Mouse (Mus musculus) liver, embryonic 14.5 days (tissue): ENCODE data around the gene Alkal2. TPM values are rescaled to one million over a fixed set of nuclear protein-coding genes. Genes with fewer than 3 reads are reported as not detected.

Experiments used
- ATAC-seq: fragments of 200-750 bp; cut with Nextera tagmentation; 2 replicates; pipeline ENCODE4 v1.8.0; 2017; ENCODE audit warnings: moderate number of reproducible peaks, mild to moderate bottlenecking, moderate library complexity; ENCODE audit not compliant: insufficient read depth
- DNase-seq, 3 experiments: peaks; one replicate each; pipeline ENCODE4 v3.0.0-alpha.2; 2012 to 2013; ENCODE audit warnings: low read depth in 3 of 3, low spot score in 3 of 3
- H3K27ac ChIP-seq: fragments of 300-500 bp; sonication (generic); 2 replicates; pipeline ENCODE4 v1.5.1; 2014; ENCODE audit warnings: moderate library complexity, mild to moderate bottlenecking, control low read depth, inconsistent platforms
- H3K27me3 ChIP-seq: fragments of 300-500 bp; sonication (generic); 2 replicates; pipeline ENCODE4 v1.6.1; 2014; ENCODE audit warnings: mild to moderate bottlenecking, low read length, moderate library complexity; ENCODE audit not compliant: control insufficient read depth, insufficient read depth
- H3K36me3 ChIP-seq: fragments of 300-500 bp; sonication (generic); replicated peaks from 2 replicates; pipeline ENCODE4 v1.6.1; 2014; ENCODE audit warnings: low read depth; ENCODE audit not compliant: control insufficient read depth, insufficient read depth
- H3K4me1 ChIP-seq, 2 experiments: fragments of 200-500 bp in 1 of 2; fragments of 300-500 bp in 1 of 2; sonication (generic) in 1 of 2; replicated peaks; 2 replicates each; pipeline ENCODE4 v1.6.1; 2012 to 2014; ENCODE audit warnings: antibody characterized with exemption in 1 of 2, inconsistent platforms in 1 of 2, low read length in 1 of 2; ENCODE audit not compliant: control insufficient read depth in 2 of 2, insufficient read depth in 2 of 2
- H3K4me2 ChIP-seq: fragments of 300-500 bp; sonication (generic); 2 replicates; pipeline ENCODE4 v1.6.1; 2014; ENCODE audit warnings: low read depth, mild to moderate bottlenecking, control low read depth, moderate library complexity
- H3K4me3 ChIP-seq, 2 experiments: fragments of 200-500 bp in 1 of 2; fragments of 300-500 bp in 1 of 2; sonication (generic) in 1 of 2; 2 replicates each; pipeline ENCODE4 v1.5.1; 2012 to 2014; ENCODE audit warnings: low read depth in 2 of 2, low read length in 2 of 2, mild to moderate bottlenecking in 2 of 2, control low read depth in 1 of 2, inconsistent platforms in 1 of 2, moderate library complexity in 1 of 2; ENCODE audit not compliant: insufficient read depth in 1 of 2
- H3K9ac ChIP-seq: fragments of 300-500 bp; sonication (generic); replicated peaks from 2 replicates; pipeline ENCODE4 v1.6.1; 2014; ENCODE audit warnings: mild to moderate bottlenecking, control low read depth, moderate library complexity
- H3K9me3 ChIP-seq: fragments of 300-500 bp; sonication (generic); 2 replicates; pipeline ENCODE4 v1.6.1; 2016; ENCODE audit warnings: low read length, mixed read lengths; ENCODE audit not compliant: control insufficient read depth
- CTCF ChIP-seq: IDR thresholded peaks from 2 replicates; pipeline ENCODE4 v1.5.1; 2016; ENCODE audit warnings: antibody characterized with exemption, low read depth, control low read depth
- EP300 ChIP-seq: IDR thresholded peaks from 2 replicates; pipeline ENCODE4 v1.6.1; 2016; ENCODE audit warnings: antibody characterized with exemption, low read depth
- WGBS: fragments of 180-500 bp; shearing (Covaris S2); extraction: QIAGEN DNeasy Blood & Tissue Kit; methylation state at CpG from one replicate; pipeline ENCODE4 v1.1.7; 2014; ENCODE audit not compliant: insufficient replicate concordance; 5-methylcytosine and 5-hydroxymethylcytosine counted together
- polyA plus RNA-seq, 2 experiments: library from polyadenylated mRNA; depleted of rRNA in 1 of 2; stranded (reverse) in 1 of 2; unstranded in 1 of 2; fragments of >200 nt; fragmentation: Nextera tagmentation in 1 of 2; extraction: Ambion mirVana in 1 of 2; gene quantifications; 2 replicates each; pipeline versions ENCODE4 v1.2.1 to v1.2.3; 2012 to 2014

The Alkal2 gene
- polyA plus RNA-seq, 2 experiments = not detected

GRCm38 (mm10) chr12:30912048-30912381 is 27.9 kb downstream of the Alkal2 start:
- Histone ChIP-seq H3K9ac (peak overlapping the region; percentile 93), H3K4me3 (peak overlapping the region; percentile 73 to 94), H3K27ac (peak overlapping the region; percentile 36), H3K9me3 (no peaks in the 10 kb centered on the region), H3K4me1 (peaks cover 15 to 28% of the 10 kb centered on the region in 2 experiments), H3K36me3 (peaks cover 8% of the 10 kb centered on the region), H3K4me2 (peak overlapping the region; percentile 72), H3K27me3 (no peaks in the 10 kb centered on the region)
- DNase-seq (no peak), ATAC-seq (peak; percentile 23)
- 0% methylated on average over 19 of the region's 19 CpGs for WGBS
- TF ChIP-seq EP300 (no peak), CTCF (no peak)

GRCm38 (mm10) chr12:30912840-30913239 is 28.7 kb downstream of the Alkal2 start:
- 51% methylated on average over 3 of the region's 3 CpGs for WGBS
- Histone ChIP-seq H3K9me3 (no peaks in the 10 kb centered on the region), H3K4me3 (peak overlapping the region; percentile 73 to 94), H3K4me1 (peaks cover 7 to 20% of the 10 kb centered on the region in 2 experiments), H3K27me3 (no peaks in the 10 kb centered on the region), H3K27ac (peak overlapping the region; percentile 44), H3K9ac (peak overlapping the region; percentile 93), H3K36me3 (peaks cover 4% of the 10 kb centered on the region), H3K4me2 (peak overlapping the region; percentile 72)
- no peak for ATAC-seq
- DNase-seq = no peak
- TF ChIP-seq EP300 (no peak), CTCF (no peak)

- Histone ChIP-seq H3K9me3 (no peaks in the 10 kb centered on the region), H3K4me2 (no peak overlapping the region), H3K27ac (no peak overlapping the region), H3K4me1 (no peaks in the 10 kb centered on the region), H3K9ac (no peak overlapping the region), H3K36me3 (peaks cover 20% of the 10 kb centered on the region), H3K27me3 (no peaks in the 10 kb centered on the region), H3K4me3 (no peak overlapping the region)
- peak; percentile 81; the same call in 1 of the 2 replicates for ATAC-seq
- 76% methylated on average over 3 of the region's 3 CpGs for WGBS
- TF ChIP-seq CTCF (no peak), EP300 (no peak)
- DNase-seq = no peak
Measured at GRCm38 (mm10) chr12:30922401-30922800, 38.3 kb downstream of the Alkal2 start.

- TF ChIP-seq EP300 = peak; percentile 27; the same call in 1 of the 2 replicates
- no peak for TF ChIP-seq CTCF
- ATAC-seq (peak; percentile 64), DNase-seq (no peak)
- WGBS = 68% methylated on average over 6 of the region's 6 CpGs
- Histone ChIP-seq H3K36me3 (peaks cover 15% of the 10 kb centered on the region), H3K9ac (no peak overlapping the region), H3K27ac (no peak overlapping the region), H3K4me2 (no peak overlapping the region), H3K27me3 (no peaks in the 10 kb centered on the region), H3K9me3 (no peaks in the 10 kb centered on the region), H3K4me1 (no peaks in the 10 kb centered on the region; a peak in 1 of 4 replicates), H3K4me3 (no peak overlapping the region)
Measured at GRCm38 (mm10) chr12:30928182-30928581, 44.1 kb downstream of the Alkal2 start.

GRCm38 (mm10) chr12:30933299-30933698 is 49.2 kb downstream of the Alkal2 start:
- H3K4me2 ChIP-seq = no peak overlapping the region
- no peak overlapping the region for H3K27ac ChIP-seq
- no peaks in the 10 kb centered on the region for H3K36me3 ChIP-seq
- H3K9me3 ChIP-seq = no peaks in the 10 kb centered on the region
- H3K9ac ChIP-seq = no peak overlapping the region
- 78% methylated on average over 2 of the region's 2 CpGs for WGBS
- ATAC-seq = no peak
- TF ChIP-seq EP300 (no peak), CTCF (no peak)
- DNase-seq = no peak
- H3K27me3 ChIP-seq = no peaks in the 10 kb centered on the region
- no peak overlapping the region for H3K4me3 ChIP-seq
- H3K4me1 ChIP-seq = no peaks in the 10 kb centered on the region; a peak in 1 of 4 replicates
